Mouse (Mus musculus): ENCODE results near the gene Grem2. TPM values are rescaled to one million over a fixed set of nuclear protein-coding genes. Genes with fewer than 3 reads are reported as not detected.

The Grem2 gene
- total and polyA plus RNA-seq, 3 experiments: not detected

DNA sequence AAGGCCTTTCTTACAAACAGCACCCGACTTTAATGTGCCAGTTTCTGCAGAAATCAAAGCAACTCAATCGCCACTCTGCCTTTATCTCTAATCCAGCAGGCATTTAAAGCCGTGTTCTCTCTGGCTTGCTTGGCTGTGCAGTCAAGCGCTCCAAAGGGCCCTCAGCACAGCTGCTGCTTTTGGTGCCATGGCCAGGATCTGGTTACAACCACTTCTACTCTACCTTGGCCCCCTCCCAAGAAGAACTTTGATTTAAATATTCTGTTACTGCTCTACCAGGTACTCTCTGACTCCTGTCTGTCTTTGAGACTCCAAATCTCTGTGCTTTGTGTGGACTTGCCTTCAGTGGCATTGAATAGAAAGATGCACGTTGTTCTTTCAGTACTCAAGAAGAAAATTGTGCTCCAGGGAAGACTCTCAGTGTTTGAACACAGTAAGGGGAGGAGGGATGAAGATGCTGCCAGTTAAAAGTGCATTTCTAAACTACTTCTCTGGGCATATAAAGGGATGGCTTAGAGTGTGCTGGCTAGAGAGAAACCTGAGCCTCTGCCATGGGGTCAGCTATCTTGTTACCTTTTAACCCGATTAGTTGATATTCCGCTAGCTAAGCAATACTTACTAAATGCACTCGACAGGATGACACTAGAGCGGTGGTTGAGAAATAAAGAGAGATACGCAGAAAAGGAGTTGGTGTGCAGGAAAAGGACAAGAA, 61.1 kb downstream of the Grem2 start:
- no peak for DNase-seq (ENCODE audit: low read depth, low spot score)
- Histone ChIP-seq H3K27me3 (ENCODE audit: control insufficient read depth in 1 of 2, insufficient read depth in 2 of 2, low read length in 2 of 2) (no peaks in the 10 kb centered on the region), H3K4me1 (ENCODE audit: control insufficient read depth in 1 of 2, insufficient read depth in 2 of 2, low read length in 2 of 2) (no peaks in the 10 kb centered on the region), H3K36me3 (ENCODE audit: control insufficient read depth in 1 of 2, insufficient read depth in 2 of 2, low read length in 2 of 2) (no peaks in the 10 kb centered on the region), H3K27ac (ENCODE audit: control insufficient read depth, low read depth, low read length) (no peak overlapping the region), H3K79me2 (ENCODE audit: control insufficient read depth, insufficient read depth, low read length, poor library complexity) (no peaks in the 10 kb centered on the region), H3K4me3 (ENCODE audit: control insufficient read depth in 1 of 2, insufficient read depth in 1 of 2, low read depth in 2 of 2, low read length in 2 of 2) (no peak overlapping the region), H3K9ac (ENCODE audit: control insufficient read depth, low read depth, low read length, poor library complexity, severe bottlenecking) (no peak overlapping the region), H3K9me3 (replicated peaks; ENCODE audit: insufficient read depth, low read length) (no peaks in the 10 kb centered on the region)
- no peak for TF ChIP-seq KAT2A (conservative IDR thresholded peaks at IDR 0.05; ENCODE audit: low read depth, low read length)
- TF ChIP-seq POLR2AphosphoS2 (IDR thresholded peaks at IDR 0.05; ENCODE audit: low read length): no peak
- no peak for TF ChIP-seq GABPA (IDR thresholded peaks at IDR 0.05; ENCODE audit: low read depth, low read length)

GRCm38 (mm10) chr1:174856188-174856587, 65.4 kb downstream of the Grem2 start:
- H3K27ac ChIP-seq (ENCODE audit: control insufficient read depth, low read depth, low read length): no peak overlapping the region
- no peak for DNase-seq (ENCODE audit: low read depth, low spot score)
- TF ChIP-seq ZNF384 (IDR thresholded peaks at IDR 0.05; ENCODE audit: low read depth, low read length) (no peak), UBTF (IDR thresholded peaks at IDR 0.05; ENCODE audit: borderline replicate concordance, insufficient read depth, low read depth, low read length) (no peak), MAFK (IDR thresholded peaks at IDR 0.05; ENCODE audit: borderline replicate concordance, low read depth, low read length) (no peak), POLR2AphosphoS5 (IDR thresholded peaks at IDR 0.05; ENCODE audit: borderline replicate concordance, low read depth, low read length) (no peak), ZC3H11A (IDR thresholded peaks at IDR 0.05; ENCODE audit: low read depth, low read length) (no peak)
- no peaks in the 10 kb centered on the region for H3K4me1 ChIP-seq (ENCODE audit: control insufficient read depth in 1 of 2, insufficient read depth in 2 of 2, low read length in 2 of 2)
- no peaks in the 10 kb centered on the region for H3K36me3 ChIP-seq (ENCODE audit: control insufficient read depth in 1 of 2, insufficient read depth in 2 of 2, low read length in 2 of 2)
- no peaks in the 10 kb centered on the region for H3K9me3 ChIP-seq (replicated peaks; ENCODE audit: insufficient read depth, low read length)
- H3K4me3 ChIP-seq (ENCODE audit: control insufficient read depth in 1 of 2, insufficient read depth in 1 of 2, low read depth in 2 of 2, low read length in 2 of 2): no peak overlapping the region
- H3K27me3 ChIP-seq (ENCODE audit: control insufficient read depth in 1 of 2, insufficient read depth in 2 of 2, low read length in 2 of 2): no peaks in the 10 kb centered on the region
- H3K9ac ChIP-seq (ENCODE audit: control insufficient read depth, low read depth, low read length, poor library complexity, severe bottlenecking): no peak overlapping the region
- H3K79me2 ChIP-seq (ENCODE audit: control insufficient read depth, insufficient read depth, low read length, poor library complexity): no peaks in the 10 kb centered on the region

DNA sequence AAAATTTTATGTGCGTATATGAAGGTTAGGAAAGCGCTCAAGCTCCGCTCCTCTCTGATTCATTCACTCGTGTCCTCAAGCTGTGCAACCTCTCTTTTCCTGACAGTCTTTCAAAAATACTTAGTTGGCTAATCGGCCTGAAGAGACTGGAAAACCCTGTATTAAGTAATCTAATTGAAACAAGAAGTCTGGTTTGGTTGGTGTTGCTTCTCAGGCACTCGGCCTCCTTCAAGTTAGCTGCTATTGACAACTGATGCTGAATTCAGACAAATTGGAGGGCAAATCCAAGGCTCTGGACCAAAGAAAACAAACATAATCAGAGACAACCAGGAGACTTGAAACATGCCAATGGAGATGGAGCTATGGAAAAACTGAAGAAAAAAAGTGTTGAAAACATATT, 76.8 kb downstream of the Grem2 start:
- Histone ChIP-seq H3K27ac (ENCODE audit: control insufficient read depth, low read depth, low read length) (no peak overlapping the region), H3K36me3 (ENCODE audit: control insufficient read depth in 1 of 2, insufficient read depth in 2 of 2, low read length in 2 of 2) (no peaks in the 10 kb centered on the region), H3K9me3 (replicated peaks; ENCODE audit: insufficient read depth, low read length) (no peaks in the 10 kb centered on the region), H3K4me3 (ENCODE audit: control insufficient read depth in 1 of 2, insufficient read depth in 1 of 2, low read depth in 2 of 2, low read length in 2 of 2) (no peak overlapping the region), H3K27me3 (ENCODE audit: control insufficient read depth in 1 of 2, insufficient read depth in 2 of 2, low read length in 2 of 2) (no peaks in the 10 kb centered on the region), H3K9ac (ENCODE audit: control insufficient read depth, low read depth, low read length, poor library complexity, severe bottlenecking) (no peak overlapping the region), H3K79me2 (ENCODE audit: control insufficient read depth, insufficient read depth, low read length, poor library complexity) (no peaks in the 10 kb centered on the region), H3K4me1 (ENCODE audit: control insufficient read depth in 1 of 2, insufficient read depth in 2 of 2, low read length in 2 of 2) (no peaks in the 10 kb centered on the region)
- no peak for DNase-seq (ENCODE audit: low read depth, low spot score)
- TF ChIP-seq ZC3H11A (IDR thresholded peaks at IDR 0.05; ENCODE audit: low read depth, low read length): no peak
- no peak for TF ChIP-seq MAX (IDR thresholded peaks at IDR 0.05; ENCODE audit: low read length)
- TF ChIP-seq MAZ (IDR thresholded peaks at IDR 0.05; ENCODE audit: low read depth, low read length): no peak
- no peak for TF ChIP-seq TAL1 (IDR thresholded peaks at IDR 0.05; ENCODE audit: low read length)
- no peak for TF ChIP-seq HCFC1 (IDR thresholded peaks at IDR 0.05; ENCODE audit: low read depth, low read length)
- TF ChIP-seq ETS1 (IDR thresholded peaks at IDR 0.05; ENCODE audit: low read depth, low read length): no peak
- no peak for TF ChIP-seq MEF2A (IDR thresholded peaks at IDR 0.05; ENCODE audit: extremely low read depth, insufficient replicate concordance, low read depth, low read length, poor library complexity, severe bottlenecking)
- TF ChIP-seq TCF12 (IDR thresholded peaks at IDR 0.05; ENCODE audit: low read depth, low read length): no peak
- TF ChIP-seq GABPA (IDR thresholded peaks at IDR 0.05; ENCODE audit: low read depth, low read length): no peak
- TF ChIP-seq MAFK (IDR thresholded peaks at IDR 0.05; ENCODE audit: borderline replicate concordance, low read depth, low read length): no peak
- TF ChIP-seq MYB (IDR thresholded peaks at IDR 0.05; ENCODE audit: low read depth, low read length): no peak
- TF ChIP-seq ZKSCAN1 (IDR thresholded peaks at IDR 0.05; ENCODE audit: low read depth, low read length): no peak

Data from MEL (cell line).